Mouse (Mus musculus): ENCODE results near the gene Ccl6.

GRCm38 (mm10) chr11:83638934-83639333 lies 46.0 kb upstream of the Ccl6 start:
- TF ChIP-seq POLR2A (IDR thresholded peaks at IDR 0.05; ENCODE audit: low read depth, low read length) (no peak), CTCF (conservative IDR thresholded peaks at IDR 0.05; ENCODE audit: insufficient read depth, insufficient read length, low read depth, low read length) (no peak)
